Mouse (Mus musculus) lung, postnatal 36 days (tissue): ENCODE measurements around the gene Bfsp1.
A peak's percentile ranks its signal among the peaks of the same experiment; 100 is the strongest.

Experiments used
- DNase-seq: peaks from one replicate; pipeline ENCODE4 v3.0.0; 2022; ENCODE audit warnings: mixed read lengths

Bfsp1 gene

DNA sequence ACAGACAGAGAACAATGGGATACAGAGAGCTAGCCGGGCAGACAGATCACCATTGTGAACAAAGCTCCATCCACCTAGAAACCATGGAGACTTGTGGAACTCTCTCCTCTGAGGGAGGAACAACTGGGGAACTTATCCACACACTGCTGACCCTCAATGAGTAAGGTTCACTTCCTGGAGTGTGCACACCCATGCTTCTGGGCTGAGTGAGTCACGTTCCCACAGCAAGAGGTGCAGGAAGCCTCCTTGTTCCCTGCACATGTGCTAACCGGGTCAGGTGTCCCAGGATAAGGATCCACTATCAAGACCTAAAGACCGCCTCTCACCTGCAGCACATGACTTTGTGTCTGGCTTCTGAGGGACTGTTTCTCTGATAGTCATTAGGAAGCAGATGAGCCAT lies 9.5 kb downstream of the Bfsp1 start:
- DNase-seq: peak; percentile 41

DNA sequence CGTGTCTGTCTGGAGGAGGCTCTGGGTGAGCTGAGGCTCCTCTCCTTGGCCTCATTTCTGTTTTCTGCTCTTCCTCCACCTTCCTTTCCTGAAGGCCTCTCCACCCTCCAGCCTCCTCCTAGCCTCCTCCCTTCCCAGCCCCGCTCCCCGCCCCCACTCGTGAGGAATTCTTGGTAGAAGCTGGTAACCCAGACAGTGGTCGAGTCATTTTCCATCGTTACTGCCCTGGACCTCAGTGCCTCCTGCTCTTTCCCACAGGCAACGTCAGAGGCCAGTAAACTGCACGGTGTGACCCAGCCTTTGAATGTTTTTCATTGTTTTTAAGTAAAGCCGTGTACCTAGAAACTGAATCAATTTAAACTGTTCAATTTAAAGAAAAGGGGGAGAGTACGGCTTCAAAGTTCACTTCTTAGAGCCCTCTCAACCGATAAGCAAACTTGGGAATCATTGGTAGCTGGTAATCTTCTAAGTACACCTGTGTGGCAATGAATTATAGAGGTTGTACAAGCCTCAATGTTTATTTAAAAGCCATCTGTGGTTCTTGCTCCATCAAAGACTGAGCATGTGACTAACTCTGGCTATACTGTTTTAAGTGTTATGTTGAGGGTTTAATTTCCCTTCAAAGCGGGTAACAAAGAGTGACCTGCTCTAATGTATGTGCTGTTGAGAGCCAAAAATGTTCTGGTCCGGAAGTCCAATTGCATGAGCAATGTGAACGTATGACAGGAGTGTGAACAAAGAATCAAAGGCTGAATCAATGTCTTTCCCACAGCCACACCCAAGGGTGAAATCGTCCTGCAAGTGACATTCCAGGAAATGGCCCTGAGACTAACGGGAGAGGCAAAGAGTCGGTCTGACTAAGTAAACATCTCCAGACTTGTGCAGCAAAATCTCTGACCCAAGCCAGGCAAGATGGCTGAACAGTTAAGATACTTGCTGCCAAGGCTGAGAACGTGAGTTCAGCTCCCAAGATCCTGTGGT lies 10.4 kb downstream of the Bfsp1 start:
- DNase-seq: no peak

DNA sequence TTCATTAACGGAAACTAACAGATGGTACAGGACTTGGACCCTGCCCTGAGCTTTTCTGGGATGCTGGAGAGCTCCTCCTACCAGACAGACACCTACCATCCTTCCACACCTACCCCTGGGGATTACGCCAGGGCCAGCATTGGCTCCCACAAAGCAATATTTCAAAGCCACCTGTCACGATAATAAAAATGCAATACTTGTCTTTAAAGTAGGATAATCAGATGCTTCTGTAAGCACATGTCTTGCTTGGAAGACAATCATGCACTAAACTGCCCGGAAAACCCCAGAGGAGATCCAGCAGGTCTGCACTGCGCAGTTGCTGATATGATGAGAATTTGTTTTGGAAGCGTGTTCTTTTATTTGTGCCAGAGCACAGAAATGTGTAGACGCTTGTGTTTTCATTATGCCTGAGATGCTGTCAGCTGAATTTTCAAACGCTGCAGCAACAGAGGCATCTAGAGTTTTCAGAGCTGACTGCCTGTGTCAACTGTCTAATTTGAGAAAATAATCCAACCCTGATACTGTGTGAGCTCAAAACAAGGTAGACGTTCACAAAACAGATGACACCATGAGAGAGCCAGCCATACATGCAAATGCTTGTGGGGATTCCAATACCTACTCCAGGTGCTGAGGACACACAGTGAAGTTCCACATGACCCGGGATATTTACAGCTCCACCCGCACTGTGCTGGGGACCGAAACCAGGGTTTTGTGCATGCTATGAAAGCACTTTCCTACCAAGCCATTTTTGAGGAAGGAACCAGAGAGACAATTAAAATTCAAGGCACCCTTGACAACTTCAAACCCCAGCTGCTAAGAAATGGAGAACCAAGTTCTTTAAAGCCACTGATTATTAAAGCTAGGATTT lies 11.4 kb downstream of the Bfsp1 start:
- DNase-seq: no peak

DNA sequence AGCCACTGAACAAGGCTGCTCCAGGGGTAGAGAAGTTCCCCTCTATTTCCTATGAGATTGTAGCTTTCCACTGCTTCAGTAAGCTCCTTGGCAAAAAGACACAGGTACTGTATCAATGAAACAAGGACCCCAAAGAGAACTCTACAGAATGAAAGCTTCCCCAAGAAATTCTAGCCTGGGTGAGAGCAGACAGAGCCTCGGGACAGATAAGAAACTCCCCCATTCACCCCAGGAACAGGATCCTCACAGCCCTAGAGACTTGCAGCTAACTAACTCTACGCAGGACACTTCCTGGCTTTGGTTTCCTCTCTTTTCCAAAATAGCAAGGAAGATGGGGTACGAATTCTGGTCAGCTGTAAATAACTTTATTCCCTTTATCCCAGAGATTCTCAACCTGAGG lies 15.7 kb downstream of the Bfsp1 start:
- DNase-seq: no peak

DNA sequence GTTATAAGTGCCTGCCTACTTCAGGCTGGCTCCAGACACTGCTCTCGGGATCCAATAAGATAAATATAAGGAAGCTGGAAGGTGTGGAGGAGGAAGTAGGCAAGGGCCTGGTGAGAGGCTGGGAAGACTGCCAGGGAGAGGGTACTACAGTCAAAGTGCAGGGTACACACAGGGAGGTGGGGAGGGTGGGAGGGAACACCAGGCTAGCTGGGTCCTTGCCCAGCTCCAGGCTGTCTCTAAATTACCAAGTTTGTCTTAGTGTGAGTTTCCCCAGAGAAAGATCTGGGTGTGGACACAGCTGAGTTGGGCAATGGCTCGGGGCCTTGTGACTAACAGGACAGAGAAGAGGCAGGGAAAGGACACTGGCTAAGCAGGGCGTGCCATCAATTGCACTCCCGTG lies 16.2 kb downstream of the Bfsp1 start:
- peak; percentile 92 for DNase-seq

DNA sequence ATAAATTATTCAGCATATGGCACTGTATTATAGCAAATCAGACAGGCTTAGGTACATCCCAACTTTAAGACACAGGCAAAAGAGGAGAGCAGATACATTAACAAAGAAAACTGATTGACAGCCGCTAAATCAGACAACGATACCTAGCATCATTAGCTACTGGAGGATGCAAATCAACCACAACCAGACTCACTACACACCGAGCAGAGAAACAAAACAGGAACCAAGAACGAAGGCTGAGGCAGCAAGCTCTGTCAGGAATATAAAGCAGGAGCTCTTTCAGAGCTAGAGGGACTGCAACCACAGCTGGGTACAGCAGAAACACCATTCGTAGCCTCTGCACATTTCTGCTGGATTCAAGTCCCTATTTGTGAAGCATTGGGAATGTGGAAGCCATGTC lies 18.2 kb downstream of the Bfsp1 start:
- DNase-seq: no peak

DNA sequence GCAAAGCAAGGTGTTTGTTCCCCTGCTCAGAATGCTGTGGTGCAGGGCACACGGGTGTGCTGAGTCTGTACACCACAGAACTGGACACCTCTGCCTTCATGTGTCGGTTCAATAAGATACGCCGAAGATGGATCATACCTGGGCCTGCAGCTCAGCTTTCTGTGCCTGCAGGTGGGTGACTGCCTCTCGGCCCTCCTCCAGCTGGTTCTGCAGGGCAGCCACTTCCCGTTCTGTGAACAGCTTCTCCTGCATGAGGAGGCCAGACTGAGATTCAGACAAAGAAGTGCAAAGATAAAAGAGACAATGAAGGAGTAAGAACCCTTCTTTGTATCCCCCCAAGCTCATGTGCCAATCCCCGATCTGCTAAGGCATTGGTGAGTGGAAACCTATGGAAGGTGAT lies 21.4 kb downstream of the Bfsp1 start:
- no peak for DNase-seq

DNA sequence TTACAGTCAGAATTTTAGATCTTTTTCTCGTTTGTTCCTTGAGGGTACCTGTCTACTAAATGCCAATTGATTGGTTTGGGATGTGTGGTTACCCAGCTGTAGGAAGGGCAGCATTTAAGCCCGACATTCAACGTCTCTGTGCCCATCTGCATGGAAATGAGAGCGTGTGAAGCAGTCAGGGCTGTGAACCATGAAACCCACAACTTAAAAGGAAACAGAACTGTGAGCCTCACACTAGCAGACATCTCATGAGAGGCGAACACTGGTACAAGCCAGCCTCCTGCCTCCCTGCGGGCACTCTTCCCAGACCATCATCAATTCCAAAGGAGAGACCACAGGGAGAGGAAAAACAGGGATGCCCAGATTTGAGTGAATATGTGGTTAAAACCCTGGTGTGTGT lies 22.1 kb downstream of the Bfsp1 start:
- DNase-seq: no peak

DNA sequence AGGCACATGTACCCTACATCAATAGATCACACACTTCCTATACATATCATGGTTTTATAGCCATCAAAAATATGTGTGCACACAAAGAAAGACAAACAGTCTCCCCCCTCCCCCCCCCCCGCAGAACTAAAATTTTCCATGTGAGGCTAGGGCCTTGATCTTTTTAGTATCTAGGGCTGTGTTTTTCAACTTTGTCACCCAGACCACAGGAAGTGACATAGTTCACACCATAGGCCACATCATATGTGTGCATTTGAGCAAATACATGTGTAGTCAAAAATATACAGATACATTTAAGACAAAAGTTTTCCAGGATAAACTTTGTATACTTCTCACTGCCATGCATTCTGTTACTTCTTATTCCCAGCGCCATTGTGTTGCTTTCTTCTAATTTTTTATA lies 23.5 kb downstream of the Bfsp1 start:
- no peak for DNase-seq

DNA sequence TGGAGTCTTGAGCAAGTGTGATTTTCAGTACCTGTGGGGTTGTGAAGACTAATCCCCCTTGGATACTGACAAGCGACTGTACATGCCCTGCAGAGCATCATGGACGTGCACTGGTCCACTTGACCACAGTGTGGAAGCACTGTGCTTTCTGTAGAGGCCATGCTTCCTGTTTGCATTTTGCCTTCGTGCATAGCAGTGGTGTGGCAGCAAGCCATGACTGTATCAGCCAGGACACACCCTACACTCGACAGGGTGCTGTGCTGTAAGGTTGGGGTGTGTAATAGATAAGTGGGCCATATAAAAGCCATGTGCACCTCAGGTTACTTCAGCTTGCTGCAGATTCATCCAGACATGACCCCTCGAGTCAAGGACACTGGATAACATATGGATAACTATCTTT lies 24.3 kb downstream of the Bfsp1 start:
- DNase-seq: peak; percentile 90

DNA sequence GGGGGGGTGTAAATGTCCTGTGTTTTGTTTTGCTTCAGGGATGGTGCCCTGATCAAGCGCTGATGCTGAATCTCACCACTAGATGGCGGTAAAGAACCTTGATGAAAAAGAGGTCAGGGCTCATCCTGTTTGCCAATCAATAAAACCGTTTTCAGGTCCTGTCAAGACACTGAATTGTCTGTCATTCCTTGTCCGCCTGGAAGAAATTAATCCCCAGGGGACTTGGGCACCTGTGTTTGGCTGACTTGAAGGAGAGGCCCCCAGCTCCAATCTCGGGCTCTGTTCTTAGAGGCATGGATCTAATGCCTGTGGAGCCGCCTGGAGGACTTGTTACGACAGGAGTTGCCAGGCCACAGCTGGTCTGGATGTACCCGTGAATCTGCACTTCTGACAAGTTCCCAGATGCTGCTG lies 25.7 kb downstream of the Bfsp1 start:
- DNase-seq: peak; percentile 91

DNA sequence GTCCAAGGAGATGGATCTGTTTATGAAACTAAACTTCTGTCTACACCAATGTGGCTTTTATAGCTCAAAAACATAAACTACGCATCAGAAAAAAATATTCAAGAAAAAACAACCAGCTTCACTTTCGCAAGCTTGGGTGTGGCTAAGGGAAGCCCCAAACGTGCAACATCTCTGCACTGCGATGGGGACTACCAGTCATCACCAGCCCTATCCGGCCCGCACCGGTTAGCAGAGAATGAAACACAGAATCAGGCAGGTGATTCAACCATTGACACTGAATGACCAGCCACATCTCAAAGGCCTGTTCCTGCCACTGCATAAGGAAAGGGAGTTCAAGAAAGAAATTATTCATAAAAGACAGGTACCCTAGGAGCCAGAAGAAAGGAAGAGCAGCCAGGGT lies 27.2 kb downstream of the Bfsp1 start:
- DNase-seq: no peak

DNA sequence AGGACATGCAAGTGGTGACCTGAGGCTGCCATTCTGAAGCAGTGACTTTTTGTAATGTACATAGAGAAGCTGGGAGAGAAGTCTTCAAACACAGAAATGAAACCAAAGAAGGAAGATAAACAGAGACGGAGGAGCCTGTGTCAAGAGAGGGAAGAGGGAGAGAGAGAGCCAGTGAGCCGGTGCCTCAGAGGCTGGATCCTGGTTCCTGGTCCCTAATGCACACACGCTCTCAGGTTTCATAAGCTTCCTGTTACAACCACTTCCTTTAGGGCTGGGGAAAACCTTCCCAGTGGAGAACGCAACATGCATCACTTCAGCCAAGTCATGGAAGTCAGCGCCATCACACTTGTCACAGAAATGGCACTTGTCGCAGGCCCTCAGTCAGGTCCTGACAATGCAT lies 28.9 kb downstream of the Bfsp1 start:
- DNase-seq: peak; percentile 30

DNA sequence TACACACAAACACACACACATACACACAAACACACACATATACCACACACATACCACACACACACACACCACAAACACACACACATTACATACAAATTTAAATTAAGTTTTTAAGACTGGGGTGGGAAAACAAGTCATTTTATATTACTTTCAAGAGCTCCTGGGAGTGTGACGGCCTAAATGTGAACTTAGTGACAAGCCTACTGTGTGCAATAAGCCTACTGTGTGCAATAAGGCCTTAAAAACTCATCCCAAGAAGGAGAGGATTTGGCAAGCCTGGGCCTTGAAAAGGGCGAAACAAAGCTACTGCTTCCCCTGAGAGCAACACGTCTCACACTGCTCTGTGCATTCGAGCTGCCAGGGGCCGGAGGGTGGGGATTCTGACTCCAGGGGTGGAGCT lies 30.3 kb downstream of the Bfsp1 start:
- DNase-seq: no peak

DNA sequence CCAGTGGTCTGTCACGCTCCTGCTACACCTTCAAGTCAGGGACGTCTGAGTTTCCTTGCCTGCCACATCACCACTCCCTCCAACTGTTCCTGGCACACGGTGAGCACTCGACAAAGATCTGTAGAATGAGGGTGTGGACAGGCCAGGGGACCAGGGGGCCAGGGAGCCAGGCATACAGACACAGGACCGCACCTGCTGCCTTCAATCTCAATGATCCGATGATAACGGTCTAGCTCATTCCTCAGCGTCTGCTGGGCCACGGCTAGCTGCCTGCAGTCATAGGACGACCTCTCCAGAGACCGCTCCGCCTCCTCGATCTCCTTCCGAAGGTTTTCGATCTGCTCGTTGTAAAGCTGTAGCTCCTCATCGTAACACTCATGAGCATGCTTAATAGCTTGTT lies 31.3 kb downstream of the Bfsp1 start:
- DNase-seq: no peak

DNA sequence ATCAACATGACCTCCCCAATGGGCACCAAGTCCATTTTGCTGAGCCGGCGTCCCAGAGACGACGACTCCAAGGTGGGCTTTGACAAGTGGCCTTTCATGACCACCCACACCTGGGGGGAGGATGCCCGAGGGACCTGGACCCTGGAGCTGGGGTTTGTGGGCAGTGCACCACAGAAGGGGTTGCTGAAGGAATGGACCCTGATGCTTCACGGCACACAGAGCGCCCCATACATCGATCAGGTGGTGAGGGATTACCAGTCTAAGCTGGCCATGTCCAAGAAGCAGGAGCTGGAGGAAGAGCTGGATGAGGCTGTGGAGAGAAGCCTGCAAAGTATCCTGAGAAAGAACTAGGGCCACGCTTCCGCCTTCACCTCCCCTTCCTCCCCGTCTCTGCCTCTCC lies 49.5 kb downstream of the Bfsp1 start:
- DNase-seq: no peak

DNA sequence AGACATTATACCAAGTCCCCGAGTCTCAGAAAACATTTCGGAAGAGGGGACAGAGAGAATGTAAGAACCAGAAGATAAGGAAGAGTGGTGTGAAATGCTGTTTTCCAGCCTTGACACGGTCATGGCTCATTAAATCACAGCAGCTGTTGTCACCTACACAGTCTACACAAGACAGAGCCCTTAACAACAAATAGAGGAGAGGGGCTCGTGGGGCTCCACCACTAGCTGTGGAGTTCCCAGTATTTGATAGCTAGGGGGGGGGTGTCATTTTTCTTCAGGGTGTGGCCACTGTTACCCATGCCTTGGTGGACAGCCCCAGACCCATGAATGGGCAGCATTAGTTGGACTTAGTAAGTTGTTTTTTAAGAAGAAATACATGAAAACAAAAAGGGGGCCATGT lies 50.7 kb downstream of the Bfsp1 start:
- DNase-seq: no peak

DNA sequence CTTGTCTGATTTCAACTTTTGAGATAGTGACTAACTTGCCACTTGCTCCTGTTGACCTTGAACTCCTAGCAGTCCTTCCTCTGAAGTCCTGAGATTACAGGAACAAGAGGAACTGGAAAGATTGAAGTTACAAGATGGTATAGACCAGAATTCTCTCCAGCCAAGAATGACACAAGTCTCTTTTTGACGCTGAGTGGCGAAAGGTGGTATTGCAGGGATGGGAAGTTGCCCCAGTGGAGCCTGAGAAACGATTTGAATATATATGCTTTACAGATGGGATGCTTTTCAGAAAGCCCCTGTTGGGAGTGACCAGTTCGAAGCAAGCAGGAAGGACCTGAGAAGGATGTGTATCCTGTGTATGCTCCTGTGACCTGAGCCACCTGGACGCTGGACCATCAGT lies 54.2 kb downstream of the Bfsp1 start:
- DNase-seq: peak; percentile 47

DNA sequence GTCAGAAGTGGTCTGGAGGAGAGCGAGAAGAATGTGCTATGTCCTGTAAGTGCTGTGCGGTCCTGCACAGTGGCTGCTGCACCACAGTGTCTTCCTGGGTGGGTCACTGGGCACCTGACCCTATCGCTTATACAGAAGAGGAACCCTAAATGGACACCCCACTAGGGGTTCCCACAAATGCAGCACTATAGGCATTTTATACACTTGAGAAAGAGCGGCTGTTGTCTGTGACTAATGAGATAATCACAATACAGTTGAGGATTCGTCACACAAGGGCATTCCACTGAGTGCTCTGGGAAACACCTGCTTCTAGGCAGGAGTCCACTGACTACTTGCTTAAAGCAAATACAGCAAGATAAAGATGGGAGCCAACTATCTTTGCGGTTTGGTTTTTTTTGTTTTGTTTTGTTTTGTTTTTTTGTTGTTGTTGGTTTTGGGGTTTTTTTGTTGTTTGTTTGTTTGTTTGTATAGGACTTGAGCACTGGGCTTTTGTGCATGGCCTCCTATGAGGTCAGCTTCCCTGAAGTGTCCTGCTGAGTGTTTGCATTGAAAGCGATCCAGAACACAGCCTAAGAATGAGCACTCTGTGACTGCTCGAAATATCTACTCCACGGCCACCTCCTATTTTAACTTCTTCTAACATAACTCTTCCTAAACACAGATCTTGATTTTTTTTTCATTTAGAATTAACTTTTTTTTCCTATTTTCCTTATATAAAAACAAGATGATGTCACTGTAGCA lies 55.9 kb downstream of the Bfsp1 start:
- peak; percentile 82 for DNase-seq

DNA sequence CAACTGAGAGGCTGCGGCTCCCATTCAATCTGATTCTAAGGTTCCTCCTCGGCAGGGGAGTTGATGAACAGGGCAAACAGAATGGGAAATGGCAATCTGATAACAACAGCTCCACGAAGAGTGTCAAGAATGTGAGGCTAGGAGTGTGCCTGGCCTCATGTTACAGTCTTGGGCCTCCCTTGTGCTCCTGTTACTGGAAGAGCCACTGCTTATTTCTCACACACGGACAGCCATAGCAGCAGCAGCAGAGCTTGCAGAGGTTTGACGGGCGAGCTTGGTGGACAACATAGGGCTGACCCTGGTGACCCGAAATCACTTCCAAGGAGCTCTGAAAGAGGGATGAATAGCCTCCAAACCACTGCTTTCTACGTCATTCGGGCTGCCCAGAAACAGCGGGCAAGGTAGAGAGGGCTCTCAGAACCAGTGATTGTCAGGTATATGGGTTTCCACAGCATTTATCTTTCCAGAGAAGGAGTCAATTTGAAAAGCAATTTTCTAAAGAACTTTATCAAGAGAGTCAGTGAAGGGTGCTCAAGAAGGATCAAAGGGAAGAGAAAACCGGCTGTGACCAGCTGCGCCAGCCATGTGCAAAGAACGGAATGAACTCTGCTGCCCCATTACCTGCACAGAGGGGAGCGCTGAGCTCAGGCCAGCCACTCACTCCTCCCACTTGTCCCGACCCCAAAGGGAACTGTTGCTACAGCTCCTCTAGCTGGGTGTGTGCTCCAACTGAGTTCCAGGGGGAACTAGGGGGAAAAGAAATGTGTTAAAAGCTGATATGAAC lies 56.6 kb downstream of the Bfsp1 start:
- peak; percentile 69 for DNase-seq

DNA sequence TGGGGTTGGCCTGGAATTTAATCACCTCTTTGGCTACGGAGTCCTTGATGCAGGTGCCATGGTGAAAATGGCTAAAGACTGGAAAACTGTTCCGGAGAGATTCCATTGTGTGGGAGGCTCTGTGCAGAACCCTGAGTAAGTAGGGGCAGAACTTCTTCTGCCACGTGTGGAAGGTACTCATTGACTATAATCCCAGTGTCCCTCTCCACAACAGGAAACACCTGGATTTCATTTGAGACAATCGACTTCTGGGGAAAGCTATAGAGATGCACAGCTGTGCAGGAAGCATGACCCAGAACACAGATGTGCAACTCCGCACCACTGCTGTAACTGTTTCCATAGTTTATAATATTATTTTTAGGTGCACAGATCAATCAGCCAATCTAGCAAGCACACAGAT lies 61.9 kb downstream of the Bfsp1 start:
- no peak for DNase-seq

DNA sequence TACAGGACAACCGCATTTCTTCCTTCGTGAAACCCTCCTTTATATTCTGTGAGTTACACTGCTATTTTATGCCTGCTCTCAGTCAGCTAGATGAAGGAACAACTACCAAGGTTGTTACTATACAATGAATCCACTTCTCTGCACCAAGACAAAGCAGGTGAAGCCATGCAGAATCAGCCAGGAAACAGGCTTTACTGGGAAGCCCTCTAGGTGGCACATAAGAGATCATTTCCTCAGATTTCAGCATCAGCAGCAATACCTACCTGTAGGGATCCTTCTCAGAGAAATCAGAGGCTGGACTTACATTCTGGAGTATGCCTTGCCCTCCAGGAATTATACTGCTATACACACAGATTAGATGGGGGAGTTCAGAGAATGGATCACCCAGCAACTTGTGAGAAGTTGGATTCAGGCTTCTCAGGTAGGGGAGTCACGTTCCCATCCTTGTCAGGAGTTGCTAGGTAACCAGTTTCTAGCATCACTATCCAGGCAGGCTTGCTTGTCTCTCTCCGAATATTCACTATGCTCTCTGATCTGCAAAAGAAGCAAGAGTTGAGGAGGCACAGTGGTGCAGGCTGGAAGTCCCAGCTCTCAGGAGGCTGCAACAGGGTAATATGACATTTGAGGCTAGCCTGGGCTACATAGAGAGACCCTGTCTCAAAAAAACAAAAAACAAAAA lies 66.5 kb downstream of the Bfsp1 start:
- no peak for DNase-seq
